Mouse (Mus musculus): Measurements from ENCODE around the gene 1700057G04Rik. TPM values are rescaled to one million over a fixed set of nuclear protein-coding genes. Genes with fewer than 3 reads are reported as not detected.

Gene 1700057G04Rik
- polyA plus RNA-seq (2016; fragmentation: Nextera tagmentation; extraction: Ambion mirVana): not detected in 2 replicates

GRCm38 (mm10) chr9:92309077-92309476, at the start of gene 1700057G04Rik:
Gene 1700057G04Rik, plus strand, starts transcription at chr9:92309377.
- Histone ChIP-seq H3K27ac (no peak within 1 kb of the TSS), H3K27me3 (no peaks in the 10 kb centered on the region), H3K9ac (no peak within 1 kb of the TSS), H3K4me1 (no peaks in the 10 kb centered on the region), H3K36me3 (no peaks in the 10 kb centered on the region), H3K4me3 (no peak within 1 kb of the TSS), H3K4me2 (replicated peaks) (no peak within 1 kb of the TSS), H3K9me3 (no peaks in the 10 kb centered on the region)
- ATAC-seq (ENCODE audit: insufficient number of reproducible peaks, insufficient read depth, low FRiP score, low TSS enrichment): no peak
- WGBS: 79% methylated on average over 1 of the region's 1 CpGs

GRCm38 (mm10) chr9:92260481-92261159, 48.6 kb upstream of the 1700057G04Rik start:
- H3K27ac ChIP-seq: no peak overlapping the region
- ATAC-seq (ENCODE audit: insufficient number of reproducible peaks, insufficient read depth, low FRiP score, low TSS enrichment): no peak
- 77% methylated on average over 7 of the region's 7 CpGs for WGBS

DNA sequence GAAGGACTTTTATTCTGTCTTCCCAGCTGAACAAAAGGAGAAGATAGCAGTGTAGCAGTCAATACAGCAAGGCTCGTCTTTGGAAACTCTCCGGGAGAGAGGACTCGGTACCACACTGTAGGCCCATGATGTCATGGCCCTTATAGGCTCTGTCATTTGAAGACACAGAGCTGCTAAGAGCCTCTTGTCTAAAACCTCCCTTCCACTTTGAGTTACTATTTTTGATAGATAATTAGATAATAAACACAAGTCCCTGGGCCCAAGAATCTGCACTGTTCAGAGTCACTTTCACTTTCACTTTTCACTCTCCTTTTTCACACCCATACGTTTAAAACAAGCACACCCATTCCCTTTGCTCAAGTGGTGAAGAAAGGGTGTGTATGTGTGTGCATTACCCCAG, 43.5 kb upstream of the 1700057G04Rik start:
- peaks cover 28% of the 10 kb centered on the region for H3K36me3 ChIP-seq
- WGBS: 86% methylated on average over 4 of the region's 4 CpGs

More at GRCm38 (mm10) chr9:92260481-92261159, 48.6 kb upstream of the 1700057G04Rik start:
- Histone ChIP-seq H3K4me2 (replicated peaks) (no peak overlapping the region), H3K4me3 (no peak overlapping the region), H3K27me3 (no peaks in the 10 kb centered on the region), H3K9ac (no peak overlapping the region), H3K9me3 (no peaks in the 10 kb centered on the region), H3K4me1 (no peaks in the 10 kb centered on the region), H3K36me3 (0 out of 2 replicates have a peak, but pooled peaks cover 10% of the 10 kb centered on the region)

DNA sequence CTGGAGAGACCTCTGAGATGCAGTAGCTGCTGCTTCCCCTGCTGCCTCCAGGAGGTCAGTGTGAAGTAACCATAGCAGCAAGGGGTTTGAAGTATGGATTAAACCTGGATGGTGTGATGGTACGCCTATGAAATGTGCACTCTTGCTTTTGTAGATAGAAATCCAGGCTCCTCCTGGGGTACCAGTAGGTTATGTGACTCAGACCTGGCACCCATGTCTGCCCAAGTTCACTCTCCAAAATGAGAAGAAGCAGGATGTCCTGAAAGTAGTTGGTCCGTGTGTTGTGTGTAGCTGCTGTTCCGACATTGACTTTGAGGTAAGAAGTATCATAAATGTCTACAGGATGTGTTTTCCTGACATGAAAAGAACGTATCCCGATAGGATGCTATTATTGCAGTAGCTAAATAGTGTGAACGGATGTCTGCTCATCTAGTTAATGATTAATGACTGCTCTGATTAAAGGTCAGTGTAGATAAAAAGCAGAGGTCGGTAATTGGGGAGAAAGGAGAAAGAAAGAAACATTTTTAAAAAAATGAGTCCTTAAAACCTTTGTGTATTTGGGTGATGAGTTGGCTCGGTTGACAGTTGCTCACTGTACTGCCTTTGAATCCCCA, 42.5 kb upstream of the 1700057G04Rik start:
- H3K4me2 ChIP-seq (replicated peaks): no peak overlapping the region
- H3K4me3 ChIP-seq: no peak overlapping the region
- WGBS: 80% methylated on average over 8 of the region's 8 CpGs
- H3K36me3 ChIP-seq: peaks cover 29% of the 10 kb centered on the region
- H3K9ac ChIP-seq: no peak overlapping the region
- no peaks in the 10 kb centered on the region for H3K27me3 ChIP-seq
- no peak for ATAC-seq (ENCODE audit: insufficient number of reproducible peaks, insufficient read depth, low FRiP score, low TSS enrichment)
- no peaks in the 10 kb centered on the region for H3K4me1 ChIP-seq
- no peaks in the 10 kb centered on the region for H3K9me3 ChIP-seq
- no peak overlapping the region for H3K27ac ChIP-seq

More for the DNA sequence above, 43.5 kb upstream of the 1700057G04Rik start:
- Histone ChIP-seq H3K4me3 (no peak overlapping the region), H3K9me3 (no peaks in the 10 kb centered on the region), H3K27ac (no peak overlapping the region), H3K4me2 (replicated peaks) (no peak overlapping the region), H3K9ac (no peak overlapping the region), H3K4me1 (no peaks in the 10 kb centered on the region), H3K27me3 (no peaks in the 10 kb centered on the region)
- no peak for ATAC-seq (ENCODE audit: insufficient number of reproducible peaks, insufficient read depth, low FRiP score, low TSS enrichment)

GRCm38 (mm10) chr9:92267732-92268131, 41.4 kb upstream of the 1700057G04Rik start:
- H3K36me3 ChIP-seq: peaks cover 29% of the 10 kb centered on the region
- no peaks in the 10 kb centered on the region for H3K9me3 ChIP-seq
- no peak overlapping the region for H3K27ac ChIP-seq
- no peak overlapping the region for H3K9ac ChIP-seq
- no peaks in the 10 kb centered on the region for H3K4me1 ChIP-seq
- no peak overlapping the region for H3K4me2 ChIP-seq (replicated peaks)
- no peaks in the 10 kb centered on the region for H3K27me3 ChIP-seq
- 76% methylated on average over 1 of the region's 1 CpGs for whole genome bisulfite sequencing
- ATAC-seq (ENCODE audit: insufficient number of reproducible peaks, insufficient read depth, low FRiP score, low TSS enrichment): no peak
- no peak overlapping the region for H3K4me3 ChIP-seq

GRCm38 (mm10) chr9:92269829-92270404, 39.3 kb upstream of the 1700057G04Rik start:
- no peaks in the 10 kb centered on the region for H3K4me1 ChIP-seq
- H3K9me3 ChIP-seq: no peaks in the 10 kb centered on the region
- peaks cover 29% of the 10 kb centered on the region for H3K36me3 ChIP-seq
- no peak for ATAC-seq (ENCODE audit: insufficient number of reproducible peaks, insufficient read depth, low FRiP score, low TSS enrichment)
- H3K9ac ChIP-seq: no peak overlapping the region
- H3K4me3 ChIP-seq: no peak overlapping the region
- no peak overlapping the region for H3K27ac ChIP-seq
- H3K4me2 ChIP-seq (replicated peaks): no peak overlapping the region
- 94% methylated on average over 5 of the region's 5 CpGs for WGBS
- no peaks in the 10 kb centered on the region for H3K27me3 ChIP-seq

DNA sequence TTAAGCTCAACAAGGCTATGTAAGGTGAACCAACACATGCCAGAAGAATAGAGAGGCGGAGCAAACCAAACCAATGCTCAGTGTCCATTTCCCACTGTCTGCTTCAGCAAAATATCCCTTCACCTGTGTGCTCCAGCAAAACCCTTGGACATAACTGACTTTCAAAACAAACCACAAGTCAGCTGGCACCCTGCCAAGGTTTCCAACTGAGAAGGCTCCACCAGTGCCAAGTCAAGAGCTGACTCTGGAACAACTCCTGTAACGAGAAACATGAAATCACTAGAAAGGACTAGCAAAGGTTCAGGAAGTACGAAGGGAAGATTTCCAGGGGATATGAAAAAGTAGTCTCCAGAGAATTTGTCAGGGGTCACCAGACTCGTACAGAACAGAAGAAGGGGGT, 38.2 kb upstream of the 1700057G04Rik start:
- H3K4me1 ChIP-seq: 0 out of 2 replicates have a peak, but pooled peaks cover 8% of the 10 kb centered on the region
- H3K27me3 ChIP-seq: no peaks in the 10 kb centered on the region
- ATAC-seq (ENCODE audit: insufficient number of reproducible peaks, insufficient read depth, low FRiP score, low TSS enrichment): no peak
- no peaks in the 10 kb centered on the region for H3K9me3 ChIP-seq
- WGBS: 45% methylated on average over 4 of the region's 4 CpGs
- H3K36me3 ChIP-seq: peaks cover 29% of the 10 kb centered on the region
- no peak overlapping the region for H3K4me3 ChIP-seq
- no peak overlapping the region for H3K27ac ChIP-seq
- H3K4me2 ChIP-seq (replicated peaks): no peak overlapping the region
- no peak overlapping the region for H3K9ac ChIP-seq

DNA sequence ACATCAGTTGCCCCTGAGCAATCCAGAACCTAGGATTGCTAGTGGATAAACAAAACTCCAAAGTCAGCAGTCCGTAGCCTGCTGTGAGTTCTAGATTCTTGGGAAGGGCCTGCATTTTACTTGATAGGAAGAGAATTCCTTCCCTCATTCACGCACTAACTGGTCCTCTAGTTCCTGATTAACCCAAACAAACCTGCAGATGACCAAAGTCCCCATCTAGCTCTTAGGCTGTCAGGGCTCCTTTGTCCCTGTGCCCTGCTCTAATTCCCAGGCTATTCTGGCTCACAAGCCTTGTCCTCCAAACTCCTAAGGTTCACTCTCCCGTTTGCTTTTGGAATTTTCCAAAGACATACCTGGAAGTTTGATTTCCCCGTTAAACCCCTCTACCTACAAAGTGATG, 36.5 kb upstream of the 1700057G04Rik start:
- 86% methylated on average over 4 of the region's 4 CpGs for WGBS
- Histone ChIP-seq H3K36me3 (peaks cover 20% of the 10 kb centered on the region), H3K27ac (no peak overlapping the region), H3K9me3 (no peaks in the 10 kb centered on the region), H3K9ac (no peak overlapping the region), H3K4me2 (replicated peaks) (no peak overlapping the region), H3K4me3 (no peak overlapping the region), H3K4me1 (0 out of 2 replicates have a peak, but pooled peaks cover 12% of the 10 kb centered on the region), H3K27me3 (no peaks in the 10 kb centered on the region)
- no peak for ATAC-seq (ENCODE audit: insufficient number of reproducible peaks, insufficient read depth, low FRiP score, low TSS enrichment)

- WGBS: 84% methylated on average over 2 of the region's 2 CpGs
- no peak overlapping the region for H3K4me2 ChIP-seq (replicated peaks)
These were observed 35.9 kb upstream of the 1700057G04Rik start for GRCm38 (mm10) chr9:92273271-92273670.

DNA sequence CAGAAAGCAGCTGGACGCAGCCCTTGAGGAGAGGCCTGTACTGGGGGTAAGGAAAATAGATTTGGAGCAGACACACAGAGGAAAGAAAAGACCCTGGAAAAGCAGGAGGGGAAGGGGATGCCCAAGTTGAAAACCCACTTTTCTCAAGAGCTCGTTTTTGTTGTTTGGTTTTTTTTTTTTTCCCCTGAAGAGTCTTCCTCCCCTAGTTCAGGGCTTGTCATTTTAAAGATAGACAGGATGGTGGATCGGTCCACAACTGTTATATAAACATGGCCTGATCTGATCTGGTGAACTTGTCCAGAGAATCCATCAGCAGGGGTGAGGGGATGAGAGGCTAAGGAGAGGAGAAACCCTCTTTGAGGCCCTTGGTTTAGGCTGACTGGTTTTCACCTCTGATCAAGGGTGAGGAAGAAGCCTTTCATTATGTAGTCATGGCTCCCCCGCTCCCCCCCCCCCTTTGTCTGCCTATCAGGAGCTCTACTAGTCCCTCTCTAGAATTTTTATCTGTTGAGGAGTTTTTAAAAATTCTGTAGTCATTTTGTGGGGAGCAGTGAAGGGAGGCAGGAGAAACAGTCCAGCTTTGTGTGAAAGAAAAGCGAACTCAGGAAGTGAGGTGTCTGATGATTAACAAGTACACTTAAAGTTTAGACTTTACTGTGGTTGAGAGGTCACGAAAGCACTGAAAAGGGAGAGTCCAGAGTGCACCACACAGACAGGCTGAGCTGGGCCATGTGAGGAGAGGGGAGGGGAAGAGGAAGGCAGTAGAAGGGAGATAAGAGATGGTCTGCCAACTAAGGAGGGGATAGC, 35.0 kb upstream of the 1700057G04Rik start:
- WGBS: 69% methylated on average over 6 of the region's 6 CpGs
- 0 out of 2 replicates have a peak, but pooled peaks cover 12% of the 10 kb centered on the region for H3K4me1 ChIP-seq
- H3K27ac ChIP-seq: no peak overlapping the region; the same call in 1 of the 2 replicates
- no peaks in the 10 kb centered on the region for H3K9me3 ChIP-seq
- H3K4me2 ChIP-seq (replicated peaks): no peak overlapping the region
- peaks cover 12% of the 10 kb centered on the region for H3K36me3 ChIP-seq
- H3K9ac ChIP-seq: no peak overlapping the region
- no peaks in the 10 kb centered on the region for H3K27me3 ChIP-seq
- H3K4me3 ChIP-seq: no peak overlapping the region
- no peak for ATAC-seq (ENCODE audit: insufficient number of reproducible peaks, insufficient read depth, low FRiP score, low TSS enrichment)

More at GRCm38 (mm10) chr9:92273271-92273670, 35.9 kb upstream of the 1700057G04Rik start:
- Histone ChIP-seq H3K9ac (no peak overlapping the region), H3K27ac (no peak overlapping the region), H3K4me3 (no peak overlapping the region), H3K4me1 (0 out of 2 replicates have a peak, but pooled peaks cover 12% of the 10 kb centered on the region), H3K27me3 (no peaks in the 10 kb centered on the region), H3K9me3 (no peaks in the 10 kb centered on the region), H3K36me3 (peaks cover 14% of the 10 kb centered on the region)
- ATAC-seq (ENCODE audit: insufficient number of reproducible peaks, insufficient read depth, low FRiP score, low TSS enrichment): no peak

- H3K9ac ChIP-seq: no peak within 1 kb of the TSS
- H3K36me3 ChIP-seq: peaks cover 3% of the 10 kb centered on the region
- 65% methylated on average over 9 of the region's 9 CpGs for WGBS
- no peaks in the 10 kb centered on the region for H3K9me3 ChIP-seq
- no peaks in the 10 kb centered on the region for H3K27me3 ChIP-seq
- no peak for ATAC-seq (ENCODE audit: insufficient number of reproducible peaks, insufficient read depth, low FRiP score, low TSS enrichment)
- no peak within 1 kb of the TSS for H3K4me2 ChIP-seq (replicated peaks)
- H3K27ac ChIP-seq: peak within 1 kb of the TSS; percentile 30; the same call in 1 of the 2 replicates
- H3K4me1 ChIP-seq: 0 out of 2 replicates have a peak, but pooled peaks cover 12% of the 10 kb centered on the region
- H3K4me3 ChIP-seq: no peak within 1 kb of the TSS
These were observed 33.5 kb upstream of the 1700057G04Rik start, which contains the start of gene Plscr2 for GRCm38 (mm10) chr9:92275486-92276207. Gene Plscr2, plus strand, starts transcription at chr9:92275602.

Measured in embryonic facial prominence, embryonic 12.5 days (tissue).